Mouse (Mus musculus) lung, adult 2 months (tissue): ENCODE measurements around the gene Styk1. TPM values are rescaled to one million over a fixed set of nuclear protein-coding genes. Genes with fewer than 3 reads are reported as not detected.

Source experiments
- DNase-seq: peaks from one replicate; pipeline ENCODE4 v3.0.0; 2022
- H3K4me1 ChIP-seq: fragments of 200-500 bp; 2 replicates; pipeline ENCODE4 v1.6.1; 2011; ENCODE audit warnings: low read length; ENCODE audit not compliant: control insufficient read depth, insufficient read depth
- H3K4me3 ChIP-seq: fragments of 200-500 bp; replicated peaks from 2 replicates; pipeline ENCODE3; 2011; ENCODE audit warnings: low read depth, mild to moderate bottlenecking, control low read depth, low read length; ENCODE audit errors: extremely low read depth
- CTCF ChIP-seq: fragments of 200-500 bp; IDR thresholded peaks from 2 replicates; pipeline ENCODE4 v1.5.1; 2011; ENCODE audit warnings: mild to moderate bottlenecking, low read length, control low read depth; ENCODE audit not compliant: insufficient read depth
- POLR2A ChIP-seq: fragments of 200-500 bp; IDR thresholded peaks from 2 replicates; pipeline ENCODE4 v1.6.1; 2011; ENCODE audit warnings: low read depth, mild to moderate bottlenecking, control low read depth, low read length, borderline replicate concordance; ENCODE audit errors: extremely low read depth
- WGBS: fragments of 180-500 bp; shearing (Covaris S2); methylation state at CpG from one replicate; pipeline ENCODE4 v1.1.7; 2018; 5-methylcytosine and 5-hydroxymethylcytosine counted together
- polyA plus RNA-seq: library from polyadenylated mRNA; depleted of rRNA; stranded (reverse); fragments of >200 nt; gene quantifications from 2 replicates; pipeline ENCODE4 v1.2.3, GENCODE M21; 2012

Styk1 gene
- polyA plus RNA-seq, 1 experiment, result 0.71 TPM

- H3K4me1 ChIP-seq, result no peaks in the 10 kb centered on the region; the same call in 1 of the 2 replicates
- WGBS, result 92% methylated on average over 5 of the region's 5 CpGs
- TF ChIP-seq CTCF (no peak), POLR2A (no peak)
- H3K4me3 ChIP-seq, result no peak overlapping the region
- no peak for DNase-seq
Observed at GRCm38 (mm10) chr6:131370767-131371166, 17.4 kb upstream of the Styk1 start.

GRCm38 (mm10) chr6:131369866-131370616 is 16.6 kb upstream of the Styk1 start:
- no peak for DNase-seq
- 67% methylated on average over 8 of the region's 8 CpGs for WGBS
- no peak overlapping the region for H3K4me3 ChIP-seq
- H3K4me1 ChIP-seq, result no peaks in the 10 kb centered on the region; the same call in 1 of the 2 replicates
- no peak for TF ChIP-seq CTCF
- no peak for TF ChIP-seq POLR2A

- peak; percentile 7 for DNase-seq
- H3K4me3 ChIP-seq, result no peak overlapping the region
- WGBS, result 28% methylated on average over 4 of the region's 4 CpGs
- TF ChIP-seq CTCF (peak; percentile 46), POLR2A (no peak)
- H3K4me1 ChIP-seq, result no peaks in the 10 kb centered on the region; the same call in 1 of the 2 replicates
Observed at GRCm38 (mm10) chr6:131367101-131367500, 13.7 kb upstream of the Styk1 start.

GRCm38 (mm10) chr6:131364353-131364752 is 11.0 kb upstream of the Styk1 start:
- Histone ChIP-seq H3K4me1 (no peaks in the 10 kb centered on the region), H3K4me3 (no peak overlapping the region)
- TF ChIP-seq POLR2A (no peak), CTCF (no peak)
- no peak for DNase-seq
- WGBS, result 89% methylated on average over 2 of the region's 2 CpGs

- 78% methylated on average over 7 of the region's 7 CpGs for WGBS
- no peak for DNase-seq
- Histone ChIP-seq H3K4me1 (no peaks in the 10 kb centered on the region), H3K4me3 (no peak overlapping the region)
- TF ChIP-seq CTCF, result no peak
- TF ChIP-seq POLR2A, result no peak
Observed at GRCm38 (mm10) chr6:131362987-131363765, 9.8 kb upstream of the Styk1 start.

- no peaks in the 10 kb centered on the region for H3K4me1 ChIP-seq
- no peak overlapping the region for H3K4me3 ChIP-seq
- 69% methylated on average over 5 of the region's 5 CpGs for WGBS
- TF ChIP-seq CTCF (no peak), POLR2A (no peak)
- no peak for DNase-seq
Observed at GRCm38 (mm10) chr6:131360693-131361092, 7.3 kb upstream of the Styk1 start.

GRCm38 (mm10) chr6:131359543-131359942 is 6.1 kb upstream of the Styk1 start:
- H3K4me1 ChIP-seq, result no peaks in the 10 kb centered on the region
- WGBS, result 73% methylated on average over 2 of the region's 2 CpGs

GRCm38 (mm10) chr6:131354913-131355312 is 1.5 kb upstream of the Styk1 start:
- H3K4me3 ChIP-seq, result no peak overlapping the region
- no peak for TF ChIP-seq POLR2A
- no peak for TF ChIP-seq CTCF
- DNase-seq, result no peak
- no peaks in the 10 kb centered on the region for H3K4me1 ChIP-seq
- 39% methylated on average over 4 of the region's 4 CpGs for WGBS

More at GRCm38 (mm10) chr6:131359543-131359942, 6.1 kb upstream of the Styk1 start:
- H3K4me3 ChIP-seq, result no peak overlapping the region
- no peak for DNase-seq
- TF ChIP-seq POLR2A (no peak), CTCF (no peak)

GRCm38 (mm10) chr6:131347026-131347425 is 6.4 kb downstream of the Styk1 start:
- Histone ChIP-seq H3K4me1 (no peaks in the 10 kb centered on the region), H3K4me3 (no peak overlapping the region)
- DNase-seq, result no peak
- TF ChIP-seq POLR2A (no peak), CTCF (no peak)
- WGBS, result 76% methylated on average over 2 of the region's 2 CpGs
